Mouse (Mus musculus): ENCODE data around the gene Slc30a2.
A peak's percentile ranks its signal among the peaks of the same experiment; 100 is the strongest.

Gene Slc30a2

GRCm38 (mm10) chr4:134401181-134401661, 58.2 kb downstream of the Slc30a2 start:
- DNase-seq (ENCODE audit: low spot score) = peak; percentile 31

- no peak for DNase-seq (ENCODE audit: low spot score)
Measured at GRCm38 (mm10) chr4:134401856-134402570, 59.0 kb downstream of the Slc30a2 start.

GRCm38 (mm10) chr4:134402571-134403262, 59.7 kb downstream of the Slc30a2 start:
- DNase-seq (ENCODE audit: low spot score) = peak; percentile 54

GRCm38 (mm10) chr4:134403721-134404120, 60.7 kb downstream of the Slc30a2 start:
- no peak for DNase-seq (ENCODE audit: low spot score)

All from ovary, adult 18-20 months (tissue).